Mouse (Mus musculus) olfactory bulb, adult 2 months (tissue): ENCODE data around the gene Shroom1.

Experiments
- CTCF ChIP-seq: fragments of 200-500 bp; IDR thresholded peaks from 2 replicates; pipeline ENCODE4 v1.5.1; 2012; ENCODE audit warnings: low read depth, mild to moderate bottlenecking, low read length, moderate library complexity; ENCODE audit not compliant: insufficient read depth
- POLR2A ChIP-seq: fragments of 200-500 bp; IDR thresholded peaks from 2 replicates; pipeline ENCODE4 v1.6.1; 2012; ENCODE audit warnings: mild to moderate bottlenecking, low read depth, low read length, moderate library complexity; ENCODE audit not compliant: insufficient read depth

- TF ChIP-seq CTCF = no peak
- TF ChIP-seq POLR2A = no peak
Measured at GRCm38 (mm10) chr11:53436338-53436737, 20.7 kb upstream of the Shroom1 start.
